8 mouse cellular contexts compared by ENCODE assay signal in genomic region chr15:3979061-3979848, GRCm38 (mm10). TPM values are rescaled to one million over a fixed set of nuclear protein-coding genes. Genes with fewer than 3 reads are reported as not detected.
DNase-seq lines count a peak whose midpoint lies in the region; ATAC-seq and TF ChIP-seq lines count a peak whose summit lies in the region.

TSS of gene Fbxo4 (minus strand) at chr15:3979573.

- H3K27ac ChIP-seq in ES-E14 (ENCODE audit: insufficient read depth, low read depth, low read length, poor library complexity, severe bottlenecking): no peak within 1 kb of the TSS
- peak within 1 kb of the TSS; percentile 92 for H3K27ac ChIP-seq in forebrain, embryonic 15.5 days (replicated peaks)
- H3K27ac ChIP-seq in liver, embryonic 16.5 days (ENCODE audit: low read length): peak within 1 kb of the TSS; percentile 82
- H3K27ac ChIP-seq in neural tube, embryonic 12.5 days: peak within 1 kb of the TSS; percentile 90

- no peak for DNase-seq in ES-E14 (ENCODE audit: low read depth, low spot score)
- peak; percentile 88 for DNase-seq in cerebellum, adult 11-12 months
- DNase-seq in heart, postnatal 14 days: peak; percentile 89 to 90
- DNase-seq in large intestine, adult 2 months (ENCODE audit: low read depth, low spot score): peak; percentile 45
- DNase-seq in telencephalon, adult 2 months (ENCODE audit: low read depth, low spot score): peak; percentile 60

- H3K4me3 ChIP-seq in ES-E14 (ENCODE audit: insufficient read depth in 1 of 2, low read depth in 1 of 2, low read length in 2 of 2, poor library complexity in 1 of 2, severe bottlenecking in 1 of 2): peak within 1 kb of the TSS; percentile 71 to 76
- H3K4me3 ChIP-seq in forebrain, embryonic 15.5 days: peak within 1 kb of the TSS; percentile 62
- H3K4me3 ChIP-seq in liver, embryonic 16.5 days (ENCODE audit: low read depth, low read length): peak within 1 kb of the TSS; percentile 70
- H3K4me3 ChIP-seq in neural tube, embryonic 12.5 days: peak within 1 kb of the TSS; percentile 66

- H3K4me2 ChIP-seq in forebrain, embryonic 15.5 days (replicated peaks): peak within 1 kb of the TSS; percentile 57
- H3K4me2 ChIP-seq in liver, embryonic 16.5 days (ENCODE audit: low read depth, low read length): peak within 1 kb of the TSS; percentile 78
- peak within 1 kb of the TSS; percentile 78 for H3K4me2 ChIP-seq in neural tube, embryonic 12.5 days (replicated peaks)

- H3K9ac ChIP-seq in ES-E14 (ENCODE audit: insufficient read depth, low read depth, low read length, poor library complexity, severe bottlenecking): peak within 1 kb of the TSS; percentile 96
- peak within 1 kb of the TSS; percentile 77 for H3K9ac ChIP-seq in forebrain, embryonic 15.5 days (replicated peaks)
- H3K9ac ChIP-seq in liver, embryonic 16.5 days (ENCODE audit: low read depth, low read length): peak within 1 kb of the TSS; percentile 74
- peak within 1 kb of the TSS; percentile 95 for H3K9ac ChIP-seq in neural tube, embryonic 12.5 days

- peak; percentile 94 for ATAC-seq in forebrain, embryonic 15.5 days (replicated peaks)
- ATAC-seq in liver, embryonic 16.5 days (ENCODE audit: low read depth): peak; percentile 95
- ATAC-seq in neural tube, embryonic 12.5 days (ENCODE audit: low FRiP score, low read depth): peak; percentile 94

- in situ Hi-C loops in ES-E14 (cut with MboI; ENCODE audit: low sequenced_read_pairs in 2 of 2, unreplicated experiment in 2 of 2): no loop called here

- intact Hi-C loops in heart, postnatal 14 days (cut with DNase I): loop anchor here (2.0 to 10.0 kb wide), 3 partner anchors 16 to 534 kb away; partner anchors contain the start of gene AW549877

- no peaks in the 10 kb centered on the region for H3K9me3 ChIP-seq in ES-E14 (ENCODE audit: control insufficient read depth, insufficient read depth, low read depth, low read length)
- no peaks in the 10 kb centered on the region for H3K9me3 ChIP-seq in forebrain, embryonic 15.5 days
- no peaks in the 10 kb centered on the region for H3K9me3 ChIP-seq in liver, embryonic 16.5 days (replicated peaks; ENCODE audit: control insufficient read depth, low read length)
- no peaks in the 10 kb centered on the region for H3K9me3 ChIP-seq in neural tube, embryonic 12.5 days

- H3K4me1 ChIP-seq in ES-E14 (ENCODE audit: control insufficient read depth in 2 of 2, insufficient read depth in 2 of 2, low read length in 2 of 2, poor library complexity in 1 of 2): 0 out of 4 replicates have a peak, but pooled peaks cover 0 to 1% of the 10 kb centered on the region in 2 experiments
- H3K4me1 ChIP-seq in forebrain, embryonic 15.5 days: 0 out of 2 replicates have a peak, but pooled peaks cover 5% of the 10 kb centered on the region
- H3K4me1 ChIP-seq in liver, embryonic 16.5 days (ENCODE audit: control insufficient read depth, low read depth, low read length): peaks cover 7% of the 10 kb centered on the region
- no peaks in the 10 kb centered on the region for H3K4me1 ChIP-seq in neural tube, embryonic 12.5 days

- H3K27me3 ChIP-seq in forebrain, embryonic 15.5 days: no peaks in the 10 kb centered on the region
- H3K27me3 ChIP-seq in liver, embryonic 16.5 days (ENCODE audit: control insufficient read depth, insufficient read depth, low read depth, low read length): no peaks in the 10 kb centered on the region
- H3K27me3 ChIP-seq in neural tube, embryonic 12.5 days (replicated peaks): no peaks in the 10 kb centered on the region

- no peaks in the 10 kb centered on the region; the same call in 1 of the 2 replicates for H3K36me3 ChIP-seq in ES-E14 (ENCODE audit: control insufficient read depth, insufficient read depth, low read length, poor library complexity, severe bottlenecking)
- peaks cover 7% of the 10 kb centered on the region for H3K36me3 ChIP-seq in forebrain, embryonic 15.5 days
- H3K36me3 ChIP-seq in liver, embryonic 16.5 days (ENCODE audit: control insufficient read depth, insufficient read depth): no peaks in the 10 kb centered on the region
- H3K36me3 ChIP-seq in neural tube, embryonic 12.5 days: no peaks in the 10 kb centered on the region

- 2% methylated on average over 61 of the region's 61 CpGs for WGBS in forebrain, embryonic 15.5 days
- WGBS in large intestine, adult 2 months: under 1% methylated on average over 61 of the region's 61 CpGs
- WGBS in liver, embryonic 16.5 days (ENCODE audit: insufficient replicate concordance): 1% methylated on average over 59 of the region's 61 CpGs
- 1% methylated on average over 61 of the region's 61 CpGs for WGBS in neural tube, embryonic 12.5 days

TF ChIP-seq in ES-E14, 5 proteins besides CTCF, POLR2A, EP300 and RAD21:
- TF ChIP-seq ZNF384 (IDR thresholded peaks at IDR 0.05; ENCODE audit: low read depth, low read length): no peak
- no peak for TF ChIP-seq CHD2 (IDR thresholded peaks at IDR 0.05; ENCODE audit: low read depth, low read length)
- TF ChIP-seq MAFK (IDR thresholded peaks at IDR 0.05; ENCODE audit: insufficient read depth, low read depth, low read length): no peak
- TF ChIP-seq HCFC1 (IDR thresholded peaks at IDR 0.05; ENCODE audit: borderline replicate concordance, insufficient read depth, low read length): no peak
- no peak for TF ChIP-seq ZC3H11A (IDR thresholded peaks at IDR 0.05; ENCODE audit: borderline replicate concordance, low read depth, low read length)
TF ChIP-seq in ES-E14: peak in this region for 0.

RNA-seq across cellular contexts. Expression of gene Fbxo4, which starts in this region (rescaled TPM):
- total RNA-seq in ES-E14 (2012; rRNA removed): 2.9 and 5.2 TPM in 2 replicates
- 7.5 and 7.8 TPM in 2 replicates for polyA plus RNA-seq in forebrain, embryonic 15.5 days (2015; fragmentation: Nextera tagmentation; extraction: Ambion mirVana)
- total RNA-seq in heart, postnatal 14 days (2021): 1 to 10 TPM; 8.6 to 9.7 TPM
- polyA plus RNA-seq in large intestine, adult 2 months (2012; rRNA removed): 8.1 and 8.5 TPM in 2 replicates
- 2.3 and 2.9 TPM in 2 replicates for polyA plus RNA-seq in liver, embryonic 16.5 days (2015; fragmentation: Nextera tagmentation; extraction: Ambion mirVana)
- polyA plus RNA-seq in neural tube, embryonic 12.5 days (2016; fragmentation: Nextera tagmentation; extraction: Ambion mirVana): 6.0 and 7.8 TPM in 2 replicates
